Mouse (Mus musculus) heart, embryonic 12.5 days (tissue): ENCODE data around the gene Hist2h2aa2. TPM values are rescaled to one million over a fixed set of nuclear protein-coding genes. Genes with fewer than 3 reads are reported as not detected.
"Not testable (repeated sequence)": the region's sequence is repeated elsewhere in the genome, so short reads cannot be mapped to it uniquely, and the experiment has no call there.

ENCODE experiments used
- ATAC-seq: fragments of 200-750 bp; cut with Nextera tagmentation; 2 replicates; pipeline ENCODE4 v1.8.0; 2017; ENCODE audit warnings: moderate TSS enrichment, moderate library complexity; ENCODE audit not compliant: insufficient number of reproducible peaks, low FRiP score
- H3K27ac ChIP-seq: fragments of 300-500 bp; sonication (generic); 2 replicates; pipeline ENCODE4 v1.5.1; 2016; ENCODE audit warnings: mild to moderate bottlenecking, moderate library complexity; ENCODE audit not compliant: poor library complexity, severe bottlenecking
- H3K27me3 ChIP-seq: fragments of 300-500 bp; sonication (generic); replicated peaks from 2 replicates; pipeline ENCODE4 v1.6.1; 2016; ENCODE audit warnings: mild to moderate bottlenecking, moderate library complexity
- H3K36me3 ChIP-seq: fragments of 300-500 bp; sonication (generic); 2 replicates; pipeline ENCODE4 v1.6.1; 2016; ENCODE audit warnings: mild to moderate bottlenecking, moderate library complexity
- H3K4me1 ChIP-seq: fragments of 300-500 bp; sonication (generic); replicated peaks from 2 replicates; pipeline ENCODE4 v1.6.1; 2016; ENCODE audit warnings: mild to moderate bottlenecking
- H3K4me2 ChIP-seq: fragments of 300-500 bp; sonication (generic); 2 replicates; pipeline ENCODE4 v1.6.1; 2016; ENCODE audit warnings: mild to moderate bottlenecking, moderate library complexity
- H3K4me3 ChIP-seq: fragments of 300-500 bp; sonication (generic); 2 replicates; pipeline ENCODE4 v1.5.1; 2016; ENCODE audit warnings: mild to moderate bottlenecking
- H3K9ac ChIP-seq: fragments of 300-500 bp; sonication (generic); 2 replicates; pipeline ENCODE4 v1.6.1; 2016; ENCODE audit warnings: mild to moderate bottlenecking, moderate library complexity
- H3K9me3 ChIP-seq: fragments of 300-500 bp; sonication (generic); replicated peaks from 2 replicates; pipeline ENCODE4 v1.6.1; 2016; ENCODE audit warnings: mild to moderate bottlenecking, moderate library complexity
- WGBS: fragments of 180-500 bp; shearing (Covaris S2); methylation state at CpG from one replicate; pipeline ENCODE4 v1.1.7; 2016; 5-methylcytosine and 5-hydroxymethylcytosine counted together
- polyA plus RNA-seq: library from polyadenylated mRNA; unstranded; fragments of >200 nt; fragmentation: Nextera tagmentation; extraction: Ambion mirVana; gene quantifications from 2 replicates; pipeline ENCODE4 v1.2.1, GENCODE M21; 2016

Gene Hist2h2aa2
- polyA plus RNA-seq, 1 experiment from 2014 or later, result 41.2 TPM

GRCm38 (mm10) chr3:96219191-96219641, 20.9 kb downstream of the Hist2h2aa2 start:
- under 1% methylated on average over 12 of the region's 12 CpGs for WGBS
- no peaks in the 10 kb centered on the region for H3K9me3 ChIP-seq
- H3K9ac ChIP-seq, result peak overlapping the region; percentile 90
- H3K27ac ChIP-seq, result peak overlapping the region; percentile 100
- H3K4me3 ChIP-seq, result peak overlapping the region; percentile 79
- H3K27me3 ChIP-seq, result no peaks in the 10 kb centered on the region
- H3K4me1 ChIP-seq, result peaks cover 31% of the 10 kb centered on the region
- peak overlapping the region; percentile 90 for H3K4me2 ChIP-seq
- peak; percentile 26; the same call in 1 of the 2 replicates for ATAC-seq
- H3K36me3 ChIP-seq, result no peaks in the 10 kb centered on the region

DNA sequence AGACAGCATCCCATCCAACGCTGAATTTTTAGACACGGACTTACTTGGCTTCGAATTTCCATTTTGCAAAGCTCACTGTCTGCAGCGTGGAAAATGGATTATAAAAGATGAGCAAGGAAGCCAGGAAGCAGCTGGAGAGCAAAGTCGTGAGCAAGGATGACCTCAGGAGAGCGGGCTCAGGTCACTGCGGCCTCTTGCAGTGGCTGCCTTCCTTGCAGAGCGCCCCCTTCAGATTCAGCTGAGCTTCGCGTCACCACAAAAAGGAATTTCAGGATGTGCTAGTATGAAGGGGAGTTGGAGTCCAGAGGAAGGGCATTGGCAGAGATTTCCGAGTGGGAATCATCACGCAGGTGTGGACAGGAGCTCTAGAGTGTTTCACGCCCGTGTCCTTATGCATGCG, 30.8 kb downstream of the Hist2h2aa2 start:
- WGBS, result 20% methylated on average over 15 of the region's 15 CpGs
- Histone ChIP-seq H3K4me1 (0 out of 2 replicates have a peak, but pooled peaks cover 4% of the 10 kb centered on the region), H3K4me2 (no peak overlapping the region), H3K9ac (no peak overlapping the region), H3K9me3 (no peaks in the 10 kb centered on the region), H3K36me3 (no peaks in the 10 kb centered on the region), H3K27me3 (0 out of 2 replicates have a peak, but pooled peaks cover 6% of the 10 kb centered on the region), H3K27ac (no peak overlapping the region), H3K4me3 (no peak overlapping the region)
- ATAC-seq, result no peak

DNA sequence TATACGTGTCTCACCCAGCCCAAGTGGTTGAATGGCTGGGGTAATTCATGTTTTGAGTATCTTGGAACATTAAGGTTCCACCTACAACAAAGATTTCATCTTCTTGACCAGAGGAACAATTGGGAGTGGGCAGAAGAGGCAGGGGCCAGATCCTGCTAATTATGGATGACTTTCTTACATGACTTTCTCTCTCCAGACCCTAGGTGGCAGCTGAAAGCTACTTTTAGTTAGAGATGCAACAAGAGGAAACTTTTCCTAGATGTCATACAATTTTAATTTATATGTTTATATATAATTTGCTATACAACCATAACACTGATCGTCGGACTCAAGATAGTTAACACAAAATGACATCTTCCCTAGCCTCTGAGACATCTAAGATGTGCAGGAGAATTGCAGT, 32.3 kb downstream of the Hist2h2aa2 start:
- WGBS, result 73% methylated on average over 3 of the region's 3 CpGs
- H3K9me3 ChIP-seq, result no peaks in the 10 kb centered on the region
- 0 out of 2 replicates have a peak, but pooled peaks cover 4% of the 10 kb centered on the region for H3K4me1 ChIP-seq
- no peak overlapping the region for H3K4me2 ChIP-seq
- no peak overlapping the region for H3K4me3 ChIP-seq
- no peak overlapping the region for H3K9ac ChIP-seq
- ATAC-seq, result no peak
- H3K36me3 ChIP-seq, result no peaks in the 10 kb centered on the region
- H3K27ac ChIP-seq, result no peak overlapping the region
- H3K27me3 ChIP-seq, result 0 out of 2 replicates have a peak, but pooled peaks cover 6% of the 10 kb centered on the region

- Histone ChIP-seq H3K27ac (no peak overlapping the region), H3K4me3 (no peak overlapping the region), H3K27me3 (no peaks in the 10 kb centered on the region; the same call in 1 of the 2 replicates), H3K9ac (no peak overlapping the region), H3K36me3 (peaks cover 11% of the 10 kb centered on the region), H3K9me3 (no peaks in the 10 kb centered on the region; the same call in 1 of the 2 replicates), H3K4me1 (peaks cover 17% of the 10 kb centered on the region; the same call in 1 of the 2 replicates), H3K4me2 (no peak overlapping the region)
- ATAC-seq, result no peak
- WGBS, result 37% methylated on average over 2 of the region's 2 CpGs
Observed at GRCm38 (mm10) chr3:96199731-96200130, 40.3 kb downstream of the Hist2h2aa2 start.

- peaks cover 21% of the 10 kb centered on the region for H3K36me3 ChIP-seq
- H3K27ac ChIP-seq, H3K27me3 ChIP-seq, ATAC-seq, H3K9me3 ChIP-seq, H3K9ac ChIP-seq, H3K4me3 ChIP-seq: not testable (repeated sequence)
- WGBS, result 22% methylated on average over 8 of the region's 8 CpGs
- peak overlapping the region; percentile 99; the same call in 1 of the 2 replicates for H3K4me2 ChIP-seq
- H3K4me1 ChIP-seq, result peaks cover 17% of the 10 kb centered on the region; the same call in 1 of the 2 replicates
Observed at GRCm38 (mm10) chr3:96198601-96199251, 41.4 kb downstream of the Hist2h2aa2 start.

- peak overlapping the region; percentile 99 for H3K4me2 ChIP-seq
- peaks cover 26% of the 10 kb centered on the region for H3K36me3 ChIP-seq
- H3K27me3 ChIP-seq, result no peaks in the 10 kb centered on the region; the same call in 1 of the 2 replicates
- H3K9ac ChIP-seq, result peak overlapping the region; percentile 56
- peak overlapping the region; percentile 79 for H3K4me3 ChIP-seq
- H3K9me3 ChIP-seq, result no peaks in the 10 kb centered on the region; the same call in 1 of the 2 replicates
- H3K4me1 ChIP-seq, result peaks cover 17% of the 10 kb centered on the region; the same call in 1 of the 2 replicates
- WGBS, result 4% methylated on average over 6 of the region's 6 CpGs
- H3K27ac ChIP-seq, result no peak overlapping the region; the same call in 1 of the 2 replicates
- 0 out of 2 replicates have a peak, but pooled peaks have one; percentile 30 for ATAC-seq
Observed at GRCm38 (mm10) chr3:96198181-96198580, 41.9 kb downstream of the Hist2h2aa2 start.

DNA sequence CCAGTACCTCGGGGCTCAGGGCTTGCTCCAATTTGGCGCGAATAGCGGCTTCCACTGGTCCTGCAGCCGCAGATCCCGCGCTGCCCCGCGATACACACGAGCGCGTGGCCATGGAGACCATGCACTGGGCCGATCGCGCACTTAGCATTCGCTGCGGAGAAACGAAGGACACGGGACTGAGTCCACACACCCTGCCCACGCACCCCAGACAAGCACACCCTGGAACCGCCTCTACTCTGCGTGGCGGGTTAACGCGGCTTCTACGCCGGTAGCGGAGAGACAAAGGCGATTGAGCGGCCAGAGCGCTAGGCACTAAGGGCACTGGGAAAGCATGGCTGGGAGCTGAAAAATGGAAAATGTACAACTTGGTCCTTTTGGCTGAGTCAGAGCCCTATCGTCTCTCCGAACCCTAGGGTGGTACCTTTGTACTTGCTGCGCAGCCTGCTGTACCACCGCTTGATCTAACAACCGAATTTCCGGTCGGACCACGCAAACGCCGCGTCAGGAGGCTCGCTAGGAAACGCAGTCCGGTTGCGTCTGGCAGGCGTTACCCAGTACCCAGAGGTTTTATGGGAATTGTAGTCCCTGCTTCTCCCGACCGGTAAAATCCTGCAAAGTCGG, 42.8 kb downstream of the Hist2h2aa2 start:
- ATAC-seq, result peak; percentile 91
- Histone ChIP-seq H3K4me2 (peak overlapping the region; percentile 99), H3K9ac (peak overlapping the region; percentile 88), H3K9me3 (no peaks in the 10 kb centered on the region; the same call in 1 of the 2 replicates), H3K4me3 (peak overlapping the region; percentile 79), H3K36me3 (peaks cover 35% of the 10 kb centered on the region), H3K27ac (peak overlapping the region; percentile 89), H3K4me1 (peaks cover 17% of the 10 kb centered on the region; the same call in 1 of the 2 replicates), H3K27me3 (no peaks in the 10 kb centered on the region; the same call in 1 of the 2 replicates)
- under 1% methylated on average over 50 of the region's 50 CpGs for WGBS

- peaks cover 41% of the 10 kb centered on the region for H3K36me3 ChIP-seq
- H3K4me3 ChIP-seq, result peak overlapping the region; percentile 79
- peaks cover 17% of the 10 kb centered on the region; the same call in 1 of the 2 replicates for H3K4me1 ChIP-seq
- no peaks in the 10 kb centered on the region; the same call in 1 of the 2 replicates for H3K9me3 ChIP-seq
- ATAC-seq, result no peak
- H3K27ac ChIP-seq, result peak overlapping the region; percentile 89
- peak overlapping the region; percentile 99 for H3K4me2 ChIP-seq
- H3K27me3 ChIP-seq, result no peaks in the 10 kb centered on the region; the same call in 1 of the 2 replicates
- 21% methylated on average over 27 of the region's 27 CpGs for WGBS
- H3K9ac ChIP-seq, result peak overlapping the region; percentile 88
Observed at GRCm38 (mm10) chr3:96196437-96197128, 43.5 kb downstream of the Hist2h2aa2 start.

GRCm38 (mm10) chr3:96195616-96196313, 44.3 kb downstream of the Hist2h2aa2 start:
- peaks cover 48% of the 10 kb centered on the region for H3K36me3 ChIP-seq
- ATAC-seq, result no peak
- 88% methylated on average over 11 of the region's 11 CpGs for WGBS
- no peaks in the 10 kb centered on the region; the same call in 1 of the 2 replicates for H3K9me3 ChIP-seq
- no peak overlapping the region for H3K27ac ChIP-seq
- H3K4me3 ChIP-seq, result no peak overlapping the region
- no peak overlapping the region for H3K9ac ChIP-seq
- no peaks in the 10 kb centered on the region; the same call in 1 of the 2 replicates for H3K27me3 ChIP-seq
- peaks cover 17% of the 10 kb centered on the region; the same call in 1 of the 2 replicates for H3K4me1 ChIP-seq
- H3K4me2 ChIP-seq, result no peak overlapping the region

DNA sequence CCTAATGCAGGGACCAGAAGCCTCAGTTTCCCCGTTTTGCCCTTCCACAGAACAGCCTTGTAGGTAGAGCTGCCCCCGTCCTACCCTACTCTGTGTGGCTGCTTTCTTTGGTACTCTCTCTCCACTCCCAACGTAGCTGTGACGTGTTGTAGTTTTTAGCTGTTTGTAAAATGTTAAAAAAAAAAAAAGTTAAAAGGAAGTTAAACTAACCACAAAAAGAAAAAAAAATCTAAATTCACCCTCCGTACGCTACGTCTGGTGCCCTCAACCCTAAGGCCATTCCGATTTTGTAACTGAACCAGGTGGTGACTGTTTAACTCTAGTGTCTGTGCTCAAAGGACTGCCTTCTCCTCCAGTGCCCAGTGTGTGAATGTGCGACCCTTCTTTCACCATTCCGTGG, 45.1 kb downstream of the Hist2h2aa2 start:
- no peak overlapping the region for H3K9ac ChIP-seq
- no peak overlapping the region for H3K4me3 ChIP-seq
- WGBS, result 89% methylated on average over 10 of the region's 10 CpGs
- no peak overlapping the region for H3K27ac ChIP-seq
- no peaks in the 10 kb centered on the region; the same call in 1 of the 2 replicates for H3K9me3 ChIP-seq
- H3K4me2 ChIP-seq, result no peak overlapping the region
- H3K36me3 ChIP-seq, result peaks cover 56% of the 10 kb centered on the region
- H3K27me3 ChIP-seq, result no peaks in the 10 kb centered on the region; the same call in 1 of the 2 replicates
- ATAC-seq, result no peak
- peaks cover 17% of the 10 kb centered on the region; the same call in 1 of the 2 replicates for H3K4me1 ChIP-seq
